Mouse (Mus musculus): Measurements from ENCODE around the gene P4hb.

DNA sequence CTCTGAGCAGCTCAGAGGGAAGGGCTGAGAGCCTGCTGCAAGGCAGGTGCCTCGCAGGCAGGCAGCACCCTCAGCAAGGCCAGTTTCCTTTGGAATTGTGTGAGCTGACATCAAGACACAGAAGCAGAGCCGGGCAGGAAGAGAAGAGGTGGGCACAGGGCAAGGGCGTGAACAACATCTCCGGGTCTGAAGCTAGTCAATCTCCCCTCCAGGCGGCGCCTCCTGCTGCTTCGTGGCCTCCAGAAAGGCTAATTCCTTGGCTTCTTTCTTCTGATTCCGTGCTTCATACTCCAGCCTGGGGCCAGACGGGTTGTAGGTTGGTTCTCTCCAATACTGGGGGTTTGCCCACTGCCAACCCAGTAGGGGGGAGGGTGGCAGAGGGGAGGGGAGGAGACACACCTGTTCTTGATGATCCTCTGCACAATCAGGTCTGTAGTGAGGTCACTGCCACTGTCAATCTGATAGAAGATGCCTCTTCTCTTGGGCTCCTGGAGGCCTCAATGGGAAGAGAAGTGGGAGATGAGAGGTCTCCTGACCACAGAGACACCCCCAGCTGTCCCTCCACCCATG is 37.5 kb upstream of the P4hb start:
- no peak for TF ChIP-seq CTCF (IDR thresholded peaks at IDR 0.05; ENCODE audit: borderline replicate concordance, control insufficient read depth, extremely low read depth, insufficient read depth, low read length, poor library complexity)
- no peak for TF ChIP-seq POLR2A (IDR thresholded peaks at IDR 0.05; ENCODE audit: control insufficient read depth, extremely low read depth, insufficient read depth, low read length, poor library complexity)

Measured in thymus, adult 2 months (tissue).